Mouse (Mus musculus): ENCODE measurements at regions not wholly inside any gene's neighbourhood (a gene's known extent, or its start where the extent isn't known, plus 50 kb on each side); places are given as distances from the start of the nearest gene placed in this dataset.

DNA sequence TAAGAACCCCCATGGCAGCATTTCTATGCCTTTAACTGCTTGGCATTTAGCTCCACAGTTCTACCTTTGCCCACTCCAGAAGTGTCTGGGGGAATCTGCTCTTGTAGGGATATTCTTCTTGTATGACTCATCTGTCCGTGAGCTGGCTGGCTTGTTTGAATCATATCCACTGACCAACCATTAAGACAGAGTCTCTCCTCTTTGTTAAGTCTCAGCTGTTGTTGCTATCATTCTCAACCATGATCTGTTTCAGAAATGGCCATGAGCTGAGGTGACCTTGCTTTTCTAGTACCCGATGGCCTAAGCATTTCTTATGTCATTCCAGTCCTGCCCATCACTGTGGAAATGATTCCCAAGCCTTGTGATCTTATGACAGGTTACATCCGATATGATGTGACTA lies 161.8 kb downstream of the 4930564D02Rik start:
- H3K9ac ChIP-seq (replicated peaks) = no peak overlapping the region
- no peaks in the 10 kb centered on the region for H3K27me3 ChIP-seq
- no peak overlapping the region for H3K27ac ChIP-seq (replicated peaks)
- 94% methylated on average over 3 of the region's 3 CpGs for WGBS
- H3K36me3 ChIP-seq = no peaks in the 10 kb centered on the region
- ATAC-seq (ENCODE audit: low FRiP score, low read depth) = no peak
- H3K4me3 ChIP-seq = no peak overlapping the region
- 0 out of 2 replicates have a peak, but pooled peaks cover 3% of the 10 kb centered on the region for H3K4me1 ChIP-seq
- no peaks in the 10 kb centered on the region for H3K9me3 ChIP-seq
- no peak overlapping the region for H3K4me2 ChIP-seq (replicated peaks)

DNA sequence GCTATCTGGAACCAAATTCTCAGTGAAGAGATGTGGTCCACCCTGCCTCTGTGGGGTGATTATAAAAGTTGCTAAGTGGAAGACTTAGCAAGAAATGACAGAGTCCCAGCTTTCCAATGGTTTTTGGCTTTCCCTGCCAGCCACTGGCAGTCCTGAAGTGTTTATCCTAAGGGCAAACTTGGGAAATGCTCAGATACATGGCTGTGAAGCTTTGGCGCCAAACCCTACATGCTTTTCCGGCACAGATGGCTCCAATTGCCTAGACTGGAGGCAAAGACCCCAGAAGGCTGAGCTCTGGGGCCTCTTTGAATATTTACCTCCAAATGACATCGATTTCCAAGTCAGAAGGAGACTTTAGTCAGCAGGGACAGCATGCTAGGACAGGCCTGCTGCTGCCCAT lies 174.4 kb downstream of the 4930564D02Rik start:
- no peaks in the 10 kb centered on the region for H3K36me3 ChIP-seq
- no peak overlapping the region for H3K27ac ChIP-seq (replicated peaks)
- no peaks in the 10 kb centered on the region for H3K9me3 ChIP-seq
- H3K4me3 ChIP-seq = no peak overlapping the region
- 73% methylated on average over 3 of the region's 3 CpGs for whole genome bisulfite sequencing
- ATAC-seq (ENCODE audit: low FRiP score, low read depth) = no peak
- H3K27me3 ChIP-seq = no peaks in the 10 kb centered on the region
- H3K9ac ChIP-seq (replicated peaks) = no peak overlapping the region
- H3K4me1 ChIP-seq = no peaks in the 10 kb centered on the region
- no peak overlapping the region for H3K4me2 ChIP-seq (replicated peaks)

DNA sequence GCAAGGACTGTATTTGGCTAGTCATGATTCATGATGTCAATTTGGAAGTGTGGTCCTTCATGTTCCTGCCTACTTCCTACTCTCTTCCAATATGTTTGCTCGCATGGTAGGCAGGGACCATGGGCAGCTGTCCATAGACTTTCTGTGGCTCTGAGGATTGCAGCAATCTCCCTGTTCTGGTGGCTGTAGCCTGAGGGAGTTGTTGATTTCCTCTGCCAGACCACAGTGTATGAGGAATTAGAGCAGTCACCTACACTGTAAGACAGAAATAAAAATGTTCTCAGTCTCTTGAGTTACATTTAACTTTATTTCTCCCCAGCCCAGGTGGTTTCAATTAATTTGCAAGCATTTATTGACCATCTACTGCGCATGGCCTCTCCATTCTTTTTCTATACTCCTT lies 190.5 kb downstream of the 4930564D02Rik start:
- no peaks in the 10 kb centered on the region for H3K4me1 ChIP-seq
- WGBS = 88% methylated on average over 2 of the region's 2 CpGs
- no peaks in the 10 kb centered on the region for H3K27me3 ChIP-seq
- no peak for ATAC-seq (ENCODE audit: low FRiP score, low read depth)
- H3K4me3 ChIP-seq = no peak overlapping the region
- no peak overlapping the region for H3K9ac ChIP-seq (replicated peaks)
- no peak overlapping the region for H3K27ac ChIP-seq (replicated peaks)
- H3K4me2 ChIP-seq (replicated peaks) = no peak overlapping the region
- no peaks in the 10 kb centered on the region for H3K9me3 ChIP-seq
- H3K36me3 ChIP-seq = no peaks in the 10 kb centered on the region

DNA sequence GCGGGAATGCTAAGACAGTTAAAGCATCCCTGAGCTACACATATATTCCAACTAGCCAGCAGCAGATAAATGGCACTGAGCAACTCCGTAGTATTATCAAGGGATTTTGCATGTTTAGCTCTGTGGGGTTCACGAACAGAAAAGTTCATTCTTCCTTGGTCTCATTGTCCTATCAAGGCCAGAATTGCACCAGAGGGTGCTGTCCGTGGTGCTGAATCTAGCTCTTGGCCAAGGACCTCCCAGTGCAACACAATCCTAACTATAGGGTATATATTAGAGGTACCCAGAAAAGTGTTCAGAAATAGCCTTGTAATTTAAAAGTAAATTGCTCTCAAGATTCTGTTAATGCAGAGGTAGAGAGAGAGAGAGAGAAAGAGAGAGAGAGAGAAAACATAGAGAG lies 176.9 kb upstream of the Kcnd3 start:
- 33% methylated on average over 4 of the region's 4 CpGs for WGBS
- no peak for ATAC-seq (ENCODE audit: low FRiP score, low read depth)
- H3K9me3 ChIP-seq = no peaks in the 10 kb centered on the region

DNA sequence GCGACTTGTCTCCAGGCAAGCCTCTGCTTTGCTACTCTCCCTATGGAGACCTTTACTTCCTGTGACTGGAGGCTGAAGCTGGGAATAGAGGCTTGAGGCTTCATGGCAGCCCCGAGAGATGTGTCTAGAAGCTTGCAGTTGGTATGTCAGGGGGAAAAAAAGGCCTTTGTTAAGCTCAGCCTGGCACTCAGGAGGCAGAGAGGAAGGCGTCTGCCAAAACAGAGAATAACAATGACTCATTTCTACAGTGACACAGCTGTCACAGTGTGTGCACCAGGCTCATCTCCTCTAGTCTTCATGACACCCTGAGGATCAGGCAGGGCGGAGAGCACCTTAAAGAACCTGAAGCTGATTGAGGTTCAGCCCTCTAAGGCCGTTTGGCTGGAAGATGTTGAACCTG lies 171.2 kb upstream of the Kcnd3 start:
- 81% methylated on average over 5 of the region's 5 CpGs for WGBS
- ATAC-seq (ENCODE audit: low FRiP score, low read depth) = no peak
- H3K4me3 ChIP-seq = no peak overlapping the region
- no peak overlapping the region for H3K4me2 ChIP-seq (replicated peaks)
- H3K9me3 ChIP-seq = no peaks in the 10 kb centered on the region
- H3K4me1 ChIP-seq = no peaks in the 10 kb centered on the region
- no peak overlapping the region for H3K9ac ChIP-seq (replicated peaks)
- H3K27ac ChIP-seq (replicated peaks) = no peak overlapping the region
- H3K27me3 ChIP-seq = no peaks in the 10 kb centered on the region
- H3K36me3 ChIP-seq = no peaks in the 10 kb centered on the region

More for the DNA sequence above, 176.9 kb upstream of the Kcnd3 start:
- no peak overlapping the region for H3K9ac ChIP-seq (replicated peaks)
- no peak overlapping the region for H3K27ac ChIP-seq (replicated peaks)
- H3K4me3 ChIP-seq = no peak overlapping the region
- H3K36me3 ChIP-seq = no peaks in the 10 kb centered on the region
- no peaks in the 10 kb centered on the region for H3K27me3 ChIP-seq
- 0 out of 2 replicates have a peak, but pooled peaks cover 3% of the 10 kb centered on the region for H3K4me1 ChIP-seq
- no peak overlapping the region for H3K4me2 ChIP-seq (replicated peaks)

DNA sequence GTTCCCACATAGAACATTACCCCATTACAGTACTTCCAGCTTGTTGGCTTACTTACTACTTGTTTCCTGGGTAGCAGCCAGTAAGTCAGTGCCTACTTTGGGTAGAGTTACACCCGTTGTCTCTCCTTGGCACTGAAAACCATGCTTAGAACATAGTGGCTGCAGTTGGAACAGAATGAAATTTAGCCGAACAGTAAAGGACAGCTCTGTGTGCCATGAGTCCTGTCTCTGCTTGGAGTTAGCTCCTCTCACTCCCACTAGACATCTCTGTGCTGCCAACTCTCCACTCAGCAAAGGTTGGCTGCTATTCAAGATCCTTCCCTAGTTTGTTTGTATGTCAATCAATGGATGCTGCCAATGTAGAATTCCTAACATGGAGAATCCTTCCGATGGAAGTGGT lies 170.4 kb upstream of the Kcnd3 start:
- Histone ChIP-seq H3K9me3 (no peaks in the 10 kb centered on the region), H3K4me2 (replicated peaks) (no peak overlapping the region), H3K4me1 (no peaks in the 10 kb centered on the region), H3K27ac (replicated peaks) (no peak overlapping the region), H3K9ac (replicated peaks) (no peak overlapping the region), H3K4me3 (no peak overlapping the region), H3K27me3 (no peaks in the 10 kb centered on the region), H3K36me3 (no peaks in the 10 kb centered on the region)
- ATAC-seq (ENCODE audit: low FRiP score, low read depth) = no peak
- 92% methylated on average over 3 of the region's 3 CpGs for whole genome bisulfite sequencing

DNA sequence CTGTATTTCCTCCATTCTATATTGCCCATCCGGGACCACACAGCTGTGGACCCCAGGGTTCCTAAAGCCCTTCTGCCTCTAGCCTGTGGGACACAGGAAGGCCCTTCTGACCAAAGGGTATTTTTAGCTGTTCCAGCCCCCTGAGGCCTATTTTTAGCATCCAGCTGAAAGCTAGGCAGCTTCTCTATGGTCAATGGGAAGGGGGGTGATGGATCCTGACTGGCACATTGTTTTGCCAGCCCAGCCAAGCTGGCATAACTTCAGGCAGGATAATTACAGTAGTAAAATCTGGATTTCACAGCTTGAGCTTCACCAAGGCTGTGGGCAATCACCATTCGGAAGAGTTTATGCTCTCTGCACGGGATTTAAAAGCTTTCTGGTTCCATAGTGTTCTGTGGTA lies 153.9 kb upstream of the Kcnd3 start:
- Histone ChIP-seq H3K27ac (replicated peaks) (no peak overlapping the region), H3K4me3 (no peak overlapping the region), H3K9me3 (no peaks in the 10 kb centered on the region), H3K4me2 (replicated peaks) (no peak overlapping the region), H3K9ac (replicated peaks) (no peak overlapping the region), H3K4me1 (no peaks in the 10 kb centered on the region), H3K27me3 (no peaks in the 10 kb centered on the region), H3K36me3 (no peaks in the 10 kb centered on the region)
- ATAC-seq (ENCODE audit: low FRiP score, low read depth) = no peak
- 92% methylated on average over 3 of the region's 3 CpGs for WGBS

DNA sequence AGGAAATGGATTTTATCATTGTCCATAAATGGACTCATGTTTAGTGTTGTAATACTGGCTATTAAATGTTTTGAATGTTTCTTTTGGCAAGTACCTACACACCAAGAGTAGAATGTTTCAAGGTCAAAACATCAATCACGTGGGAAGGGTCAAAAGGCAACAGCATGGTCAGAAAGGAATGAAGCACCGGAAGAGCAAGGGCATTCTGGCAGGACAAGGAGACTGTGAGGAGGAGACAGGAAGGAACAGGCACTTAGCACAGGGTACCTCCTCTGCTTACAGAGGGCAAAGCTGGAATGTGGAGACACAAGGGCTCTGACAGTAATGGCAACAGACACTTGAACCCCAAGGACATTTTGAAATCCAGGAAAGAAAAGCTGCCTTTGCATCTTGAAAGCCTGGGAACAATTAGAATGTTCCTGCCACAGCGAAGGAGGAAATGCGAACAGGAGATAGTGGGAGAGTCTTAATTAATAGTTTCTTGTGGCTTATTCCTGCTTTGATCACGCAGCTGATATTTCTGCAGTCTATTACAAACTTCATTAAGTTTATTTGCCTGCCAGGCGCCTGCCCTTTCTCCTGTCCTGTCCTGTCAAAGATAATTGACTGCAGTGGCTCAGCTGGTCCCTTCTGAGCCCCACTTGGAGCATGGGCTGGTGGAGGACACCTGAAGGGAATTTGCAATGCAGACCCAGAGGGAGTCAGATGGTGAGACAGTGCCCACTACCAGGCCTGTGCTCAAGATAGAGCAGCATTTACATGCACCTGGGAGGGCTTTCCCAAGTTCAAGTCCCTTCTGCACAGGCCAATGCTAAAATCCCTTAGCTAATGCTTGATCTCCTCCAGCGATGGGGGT lies 151.2 kb upstream of the Kcnd3 start:
- no peak overlapping the region for H3K4me2 ChIP-seq (replicated peaks)
- no peaks in the 10 kb centered on the region for H3K27me3 ChIP-seq
- ATAC-seq (ENCODE audit: low FRiP score, low read depth) = no peak
- no peak overlapping the region for H3K9ac ChIP-seq (replicated peaks)
- no peak overlapping the region for H3K27ac ChIP-seq (replicated peaks)
- no peaks in the 10 kb centered on the region for H3K4me1 ChIP-seq
- no peak overlapping the region for H3K4me3 ChIP-seq
- WGBS = 64% methylated on average over 7 of the region's 7 CpGs
- no peaks in the 10 kb centered on the region for H3K9me3 ChIP-seq
- no peaks in the 10 kb centered on the region for H3K36me3 ChIP-seq

DNA sequence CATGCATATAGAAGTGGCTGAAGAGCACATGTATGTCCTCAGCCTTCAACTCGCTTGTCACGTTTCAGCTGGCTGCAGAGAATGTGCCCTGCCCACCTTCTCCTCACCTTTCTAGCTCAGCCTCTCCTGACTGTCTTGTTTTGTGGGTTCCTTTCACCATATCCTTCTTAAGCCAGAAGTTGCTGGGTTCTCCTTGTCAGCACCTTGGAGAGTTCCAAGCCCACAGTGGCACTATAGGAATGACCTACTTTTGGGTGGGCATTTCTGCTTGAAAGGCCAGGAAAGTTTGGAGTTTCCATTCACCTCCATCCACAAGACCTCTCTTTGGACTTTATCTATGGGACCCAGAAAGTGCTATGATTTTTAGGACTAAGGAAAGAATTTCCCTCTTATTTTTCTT lies 144.5 kb upstream of the Kcnd3 start:
- Histone ChIP-seq H3K27me3 (no peaks in the 10 kb centered on the region), H3K9ac (replicated peaks) (no peak overlapping the region), H3K4me1 (no peaks in the 10 kb centered on the region), H3K36me3 (no peaks in the 10 kb centered on the region), H3K4me2 (replicated peaks) (no peak overlapping the region), H3K9me3 (no peaks in the 10 kb centered on the region), H3K4me3 (no peak overlapping the region), H3K27ac (replicated peaks) (no peak overlapping the region)
- no peak for ATAC-seq (ENCODE audit: low FRiP score, low read depth)
- 58% methylated on average over 2 of the region's 2 CpGs for WGBS

DNA sequence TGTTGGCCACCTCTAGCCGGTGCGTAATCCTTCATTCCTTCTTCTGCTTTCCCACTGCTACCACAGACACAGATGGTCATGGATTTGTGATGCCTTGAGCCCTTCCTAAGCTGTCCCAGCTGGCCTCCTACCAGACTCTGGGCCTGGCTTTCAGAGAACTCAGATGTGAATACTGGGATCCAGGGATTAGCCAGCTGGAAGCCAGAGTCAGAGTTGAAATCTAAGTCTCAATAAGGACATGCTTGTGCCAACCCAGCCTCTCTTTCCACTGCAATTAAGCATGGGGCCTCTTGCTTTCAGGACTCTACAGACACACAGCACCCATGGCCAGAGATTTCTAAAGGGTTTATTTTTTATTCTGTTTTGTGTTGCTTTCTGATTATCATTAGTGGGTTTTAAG lies 143.1 kb upstream of the Kcnd3 start:
- 46% methylated on average over 2 of the region's 2 CpGs for WGBS
- no peaks in the 10 kb centered on the region for H3K36me3 ChIP-seq
- no peaks in the 10 kb centered on the region for H3K9me3 ChIP-seq
- H3K27me3 ChIP-seq = no peaks in the 10 kb centered on the region
- H3K4me1 ChIP-seq = no peaks in the 10 kb centered on the region
- H3K27ac ChIP-seq (replicated peaks) = peak overlapping the region; percentile 1; the same call in 1 of the 2 replicates
- ATAC-seq (ENCODE audit: low FRiP score, low read depth) = no peak
- no peak overlapping the region for H3K9ac ChIP-seq (replicated peaks)
- H3K4me2 ChIP-seq (replicated peaks) = no peak overlapping the region
- no peak overlapping the region for H3K4me3 ChIP-seq

DNA sequence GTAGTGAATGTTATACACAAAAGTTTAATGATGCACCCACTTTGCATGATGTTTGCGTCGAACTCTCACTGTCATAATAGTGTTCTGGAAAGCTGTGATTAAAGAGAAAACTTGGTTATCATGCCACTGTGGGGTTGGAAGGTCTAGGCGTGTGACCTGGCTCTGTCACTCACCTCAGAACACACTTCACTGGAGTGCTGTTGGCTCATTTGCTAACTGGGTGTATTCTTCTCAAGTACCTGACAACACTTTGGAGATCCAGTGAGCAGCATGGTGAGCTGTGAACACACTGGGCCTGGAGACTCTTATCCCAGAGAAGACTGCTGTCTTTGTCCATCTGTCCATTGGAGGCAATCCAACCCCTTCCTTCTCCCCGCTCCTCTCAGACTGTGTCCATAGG lies 98.9 kb upstream of the Kcnd3 start:
- 94% methylated on average over 4 of the region's 4 CpGs for WGBS
- 0 out of 2 replicates have a peak, but pooled peaks cover 3% of the 10 kb centered on the region for H3K4me1 ChIP-seq
- no peak overlapping the region for H3K4me2 ChIP-seq (replicated peaks)
- ATAC-seq (ENCODE audit: low FRiP score, low read depth) = no peak
- no peaks in the 10 kb centered on the region for H3K36me3 ChIP-seq
- no peaks in the 10 kb centered on the region for H3K9me3 ChIP-seq
- H3K4me3 ChIP-seq = no peak overlapping the region
- H3K27ac ChIP-seq (replicated peaks) = no peak overlapping the region
- no peak overlapping the region for H3K9ac ChIP-seq (replicated peaks)
- no peaks in the 10 kb centered on the region for H3K27me3 ChIP-seq

DNA sequence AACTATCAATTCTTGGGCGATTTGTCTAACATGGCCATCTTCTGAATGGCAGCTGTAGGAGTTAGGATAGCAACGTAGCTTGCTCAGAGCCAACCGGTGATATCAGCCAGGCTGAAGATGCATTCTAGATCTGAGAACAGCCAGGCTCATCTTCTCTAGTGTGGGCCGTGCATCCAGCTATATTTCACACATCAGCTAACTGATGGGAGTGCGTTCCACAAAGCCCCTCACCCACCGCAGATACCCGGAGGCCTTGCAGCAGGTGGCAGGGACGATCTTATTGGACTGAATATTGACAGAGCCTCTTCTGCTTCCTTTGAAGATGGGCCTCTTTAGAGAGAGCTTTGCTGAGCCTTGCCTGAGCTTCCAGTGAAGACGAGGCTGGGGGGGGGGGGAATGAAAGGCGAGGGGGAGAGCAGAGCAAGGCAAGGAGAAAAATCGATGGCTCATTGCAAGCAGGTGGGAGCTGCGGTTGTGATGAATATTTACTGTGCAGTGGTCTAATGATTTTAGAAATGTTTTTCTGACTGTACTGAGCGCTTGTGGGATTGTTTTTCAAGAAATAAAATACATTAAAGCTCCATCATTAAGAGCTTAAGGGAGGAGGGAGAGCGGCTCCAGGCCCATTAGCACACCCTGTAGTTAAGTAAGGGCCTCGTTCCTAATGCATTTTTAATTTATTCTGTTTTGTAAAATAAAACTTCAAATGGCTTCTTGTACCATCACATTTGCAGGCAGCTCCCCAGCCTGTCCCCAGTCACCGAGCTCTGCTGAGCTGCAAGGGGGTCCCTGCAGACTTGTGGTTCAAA lies 97.8 kb upstream of the Kcnd3 start:
- H3K36me3 ChIP-seq = no peaks in the 10 kb centered on the region
- no peak overlapping the region for H3K4me3 ChIP-seq
- peaks cover 3% of the 10 kb centered on the region; the same call in 1 of the 2 replicates for H3K4me1 ChIP-seq
- no peak overlapping the region for H3K27ac ChIP-seq (replicated peaks)
- H3K4me2 ChIP-seq (replicated peaks) = no peak overlapping the region
- no peaks in the 10 kb centered on the region for H3K9me3 ChIP-seq
- 62% methylated on average over 16 of the region's 16 CpGs for WGBS
- no peak overlapping the region for H3K9ac ChIP-seq (replicated peaks)
- peak; percentile 63 for ATAC-seq (ENCODE audit: low FRiP score, low read depth)
- H3K27me3 ChIP-seq = no peaks in the 10 kb centered on the region
